Mouse (Mus musculus) megakaryocyte-erythroid progenitor cell, adult 5 weeks (primary cell): ENCODE results near the gene Apba3. TPM values are rescaled to one million over a fixed set of nuclear protein-coding genes. Genes with fewer than 3 reads are reported as not detected.

Experiments used
- polyA plus RNA-seq: library from polyadenylated mRNA; stranded (reverse); fragments of >175 nt; gene quantifications from 2 replicates; pipeline ENCODE4 v1.2.3, GENCODE M21; 2012

Gene Apba3
- 99.2 and 99.9 TPM in 2 replicates for polyA plus RNA-seq

GRCm38 (mm10) chr10:81266211-81267105 is at the start of gene Apba3, which contains the start of gene Mrpl54:
Gene Apba3 (plus strand): TSS chr10:81266960.
Gene Mrpl54 (minus strand): TSS chr10:81266934.

GRCm38 (mm10) chr10:81230438-81231332 is 36.1 kb upstream of the Apba3 start, which contains the start of gene Atcay:
Gene Atcay (minus strand): TSS chr10:81230833.

GRCm38 (mm10) chr10:81232580-81233225 is 34.1 kb upstream of the Apba3 start, which contains the start of gene Zfr2:
Gene Zfr2 (plus strand): TSS chr10:81233155.

GRCm38 (mm10) chr10:81252424-81253419 is 14.0 kb upstream of the Apba3 start, which contains the start of gene Matk:
Gene Matk (plus strand): TSS chr10:81252935.

GRCm38 (mm10) chr10:81291511-81292104 is 24.8 kb downstream of the Apba3 start, which contains the start of gene Tjp3:
Gene Tjp3 (minus strand): TSS chr10:81291581.

GRCm38 (mm10) chr10:81292554-81293333 is 26.0 kb downstream of the Apba3 start, which contains the start of gene Pip5k1c:
Gene Pip5k1c (plus strand): TSS chr10:81292963.

GRCm38 (mm10) chr10:81320550-81321347 is 54.0 kb downstream of the Apba3 start, which contains the start of gene Cactin:
Gene Cactin (plus strand): TSS chr10:81321103.

Other genes starting within 250 kb of the Apba3 start
- 0.02 TPM in 1 of 2 replicates, not detected in the other for gene Diras1, start 241.3 kb upstream of the Apba3 start, polyA plus RNA-seq
- gene Slc39a3, start 229.5 kb upstream of the Apba3 start, polyA plus RNA-seq: 8.5 and 9.1 TPM in 2 replicates
- gene Sgta, start 206.8 kb upstream of the Apba3 start, polyA plus RNA-seq: 180 and 187 TPM in 2 replicates
- gene Thop1, start 196.9 kb upstream of the Apba3 start, polyA plus RNA-seq: 82.5 and 89.0 TPM in 2 replicates
- gene Creb3l3, start 168.1 kb upstream of the Apba3 start, polyA plus RNA-seq: 0.54 and 0.71 TPM in 2 replicates
- gene Map2k2, start 161.0 kb upstream of the Apba3 start, polyA plus RNA-seq: 414 and 429 TPM in 2 replicates
- 140 and 145 TPM in 2 replicates for gene Zbtb7a, start 131.7 kb upstream of the Apba3 start, polyA plus RNA-seq
- 42.4 and 50.2 TPM in 2 replicates for gene Pias4, start 99.0 kb upstream of the Apba3 start, polyA plus RNA-seq
- gene Eef2, start 90.3 kb upstream of the Apba3 start, polyA plus RNA-seq: 2,457 and 2,760 TPM in 2 replicates
- gene Dapk3, start 84.0 kb upstream of the Apba3 start, polyA plus RNA-seq: 87.1 and 87.3 TPM in 2 replicates
- not detected in 2 replicates for gene 4930442H23Rik, start 83.1 kb upstream of the Apba3 start, polyA plus RNA-seq
- gene Nmrk2, start 64.9 kb upstream of the Apba3 start, polyA plus RNA-seq: not detected in 2 replicates
- gene Atcay, start 36.1 kb upstream of the Apba3 start, polyA plus RNA-seq: 0.06 TPM in 1 of 2 replicates, not detected in the other
- gene Zfr2, start 33.8 kb upstream of the Apba3 start, polyA plus RNA-seq: 0.35 and 0.63 TPM in 2 replicates
- 66.6 and 73.6 TPM in 2 replicates for gene Matk, start 14.0 kb upstream of the Apba3 start, polyA plus RNA-seq
- gene Mrpl54, start within 50 bp of the Apba3 start, polyA plus RNA-seq: 478 and 479 TPM in 2 replicates
- 15.6 and 16.5 TPM in 2 replicates for gene Tjp3, start 24.6 kb downstream of the Apba3 start, polyA plus RNA-seq
- 317 and 331 TPM in 2 replicates for gene Pip5k1c, start 26.0 kb downstream of the Apba3 start, polyA plus RNA-seq
- gene Cactin, start 54.1 kb downstream of the Apba3 start, polyA plus RNA-seq: 96.8 and 123 TPM in 2 replicates
- 3.6 and 5.2 TPM in 2 replicates for gene Tbxa2r, start 61.8 kb downstream of the Apba3 start, polyA plus RNA-seq
- 0.32 and 0.93 TPM in 2 replicates for gene Gipc3, start 76.3 kb downstream of the Apba3 start, polyA plus RNA-seq
- 274 and 308 TPM in 2 replicates for gene Hmg20b, start 83.5 kb downstream of the Apba3 start, polyA plus RNA-seq
- gene Mfsd12, start 90.5 kb downstream of the Apba3 start, polyA plus RNA-seq: 60.6 and 65.0 TPM in 2 replicates
- gene 4930404N11Rik, start 98.9 kb downstream of the Apba3 start, polyA plus RNA-seq: 2.8 and 5.0 TPM in 2 replicates
- gene Fzr1, start 111.6 kb downstream of the Apba3 start, polyA plus RNA-seq: 55.8 and 61.0 TPM in 2 replicates
- gene Dohh, start 117.5 kb downstream of the Apba3 start, polyA plus RNA-seq: 169 and 171 TPM in 2 replicates
- gene Gm48551, start 117.5 kb downstream of the Apba3 start, polyA plus RNA-seq: 0.64 and 1.3 TPM in 2 replicates
- 6.5 and 12.0 TPM in 2 replicates for gene Gm48552, start 122.0 kb downstream of the Apba3 start, polyA plus RNA-seq
- gene Smim24, start 126.1 kb downstream of the Apba3 start, polyA plus RNA-seq: 9.7 and 10.1 TPM in 2 replicates
- 223 and 238 TPM in 2 replicates for gene Nfic, start 188.7 kb downstream of the Apba3 start, polyA plus RNA-seq
- 0.11 and 0.35 TPM in 2 replicates for gene Celf5, start 215.7 kb downstream of the Apba3 start, polyA plus RNA-seq
- gene Ncln, start 229.4 kb downstream of the Apba3 start, polyA plus RNA-seq: 293 and 377 TPM in 2 replicates
- gene S1pr4, start 233.2 kb downstream of the Apba3 start, polyA plus RNA-seq: 29.4 and 31.3 TPM in 2 replicates